Mouse (Mus musculus) monocyte, adult 5-6 weeks (primary cell): ENCODE results near the gene Dcun1d4. TPM values are rescaled to one million over a fixed set of nuclear protein-coding genes. Genes with fewer than 3 reads are reported as not detected.

Experiments
- ATAC-seq: fragments of 153-309, 156-312 bp; replicated peaks from 2 replicates; pipeline ENCODE4 v1.8.0; 2017; ENCODE audit warnings: mild to moderate bottlenecking; ENCODE audit not compliant: low TSS enrichment, insufficient number of reproducible peaks, severe bottlenecking, poor library complexity, low FRiP score
- total RNA-seq: library from RNA; stranded (forward); fragments of 200-1000, 200-491, 200-594 nt; gene quantifications from 3 replicates; pipeline ENCODE4 v1.2.3, GENCODE M21; 2017

Gene Dcun1d4
- total RNA-seq, 1 experiment from 2014 or later: 4.2 TPM

DNA sequence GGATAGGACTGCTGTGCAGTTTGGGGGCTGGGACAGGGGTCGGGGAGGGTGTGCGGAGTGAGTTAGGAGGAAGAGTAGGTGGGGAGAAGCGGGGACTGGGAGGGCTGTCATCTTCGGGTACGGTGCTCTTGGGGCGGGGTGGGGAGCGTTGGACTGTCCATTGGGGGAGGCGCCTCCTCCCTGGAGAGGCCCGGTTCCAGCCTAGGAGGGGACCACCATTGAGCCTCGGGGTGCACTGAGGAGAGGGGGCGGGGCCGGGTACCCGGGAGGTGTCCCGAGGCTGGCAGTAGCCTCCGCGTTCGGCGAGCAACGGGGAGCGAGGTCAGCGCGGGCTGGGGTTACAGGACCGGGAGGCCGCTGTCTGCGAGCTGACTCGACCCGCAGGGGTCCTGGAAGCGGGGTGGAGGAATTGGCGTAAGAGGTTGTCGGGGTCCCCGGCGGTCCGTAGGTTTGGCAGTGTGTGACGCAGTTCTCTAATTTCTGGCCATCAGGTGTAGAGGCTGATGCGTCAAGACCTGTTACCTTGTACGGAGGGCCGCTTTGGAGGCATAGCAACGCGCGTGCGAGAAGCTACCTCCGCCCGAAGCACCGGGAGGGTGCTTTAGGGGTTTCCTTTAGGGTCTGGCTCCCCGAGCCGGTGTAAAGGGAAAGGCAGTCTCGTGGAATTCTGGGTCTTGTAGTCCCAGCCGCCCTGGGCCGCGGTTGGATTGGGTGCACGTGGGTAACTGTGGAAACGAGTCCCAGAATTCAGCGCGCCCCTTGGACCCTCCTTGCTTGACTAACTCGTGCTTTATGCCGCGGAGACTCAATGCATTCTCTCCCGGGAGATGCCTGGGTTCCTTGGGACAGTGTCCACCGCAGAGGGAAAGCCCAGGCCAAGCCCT, 11.3 kb downstream of the Dcun1d4 start:
- ATAC-seq: peak; percentile 44

DNA sequence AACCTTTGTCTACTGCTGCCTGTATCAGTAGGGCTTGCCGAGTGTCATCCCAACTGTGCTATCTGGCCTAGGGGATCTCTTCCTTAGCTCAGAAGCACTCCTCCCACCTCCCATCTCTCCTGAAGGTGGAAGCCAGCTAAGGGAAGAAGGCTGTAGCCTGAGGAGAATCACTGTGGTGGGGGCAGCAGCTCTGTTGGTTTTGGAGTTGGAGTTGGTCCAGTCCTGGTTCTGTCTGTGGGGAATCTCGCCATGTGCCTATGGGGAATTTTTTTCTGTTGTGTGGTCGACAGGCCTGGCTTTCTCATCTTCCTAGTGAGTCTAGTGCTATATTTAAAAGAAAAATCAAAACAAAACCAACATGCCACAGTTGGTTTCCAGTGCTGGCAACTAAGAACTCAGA, 16.6 kb downstream of the Dcun1d4 start:
- ATAC-seq: no peak

DNA sequence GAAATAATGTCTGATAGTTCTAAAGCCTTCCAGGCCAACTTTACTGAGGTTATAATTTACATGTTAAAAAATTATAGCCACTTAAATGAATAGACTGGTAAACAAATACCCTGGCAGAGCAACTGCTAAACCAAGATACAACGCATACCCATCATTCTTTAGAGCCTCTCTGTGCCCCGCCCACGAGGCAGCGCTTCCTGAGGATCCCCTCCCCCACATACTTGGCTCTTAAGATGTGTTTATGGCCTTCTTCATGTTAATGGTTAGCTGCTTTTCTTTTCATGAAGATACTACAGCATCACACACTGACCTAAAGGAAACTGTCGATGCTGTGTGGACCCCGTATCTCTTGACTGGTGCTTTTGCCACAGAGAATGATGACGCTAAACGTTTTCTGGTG, 17.8 kb downstream of the Dcun1d4 start:
- ATAC-seq: no peak

DNA sequence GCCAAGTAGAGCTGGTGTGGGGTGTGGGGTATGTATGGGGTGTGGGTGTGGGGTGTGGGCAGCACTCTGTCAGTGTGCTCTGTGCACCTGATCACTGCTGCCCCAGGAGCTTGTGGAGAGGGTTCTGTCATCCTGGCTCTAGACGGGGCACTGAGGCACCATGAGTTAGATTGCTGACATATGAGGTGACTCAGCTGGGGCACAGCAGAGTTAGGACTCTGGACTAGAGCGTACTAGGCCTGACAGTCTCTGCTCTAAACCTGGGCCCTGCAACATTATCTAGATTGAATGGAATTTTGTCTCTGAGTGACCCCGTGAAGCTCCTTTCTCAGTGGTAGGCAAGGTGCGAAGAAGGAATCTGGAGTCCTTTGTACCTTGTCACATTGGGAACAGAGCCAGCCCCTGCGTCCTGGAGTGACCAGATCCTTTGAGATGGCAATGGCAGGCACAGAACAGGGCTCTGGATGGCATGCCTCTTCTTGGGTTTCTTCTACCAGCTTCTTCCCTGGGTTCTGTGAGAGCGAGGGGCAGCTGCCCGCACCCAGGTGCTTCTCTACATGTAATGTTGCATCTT, 20.2 kb downstream of the Dcun1d4 start:
- ATAC-seq: no peak

DNA sequence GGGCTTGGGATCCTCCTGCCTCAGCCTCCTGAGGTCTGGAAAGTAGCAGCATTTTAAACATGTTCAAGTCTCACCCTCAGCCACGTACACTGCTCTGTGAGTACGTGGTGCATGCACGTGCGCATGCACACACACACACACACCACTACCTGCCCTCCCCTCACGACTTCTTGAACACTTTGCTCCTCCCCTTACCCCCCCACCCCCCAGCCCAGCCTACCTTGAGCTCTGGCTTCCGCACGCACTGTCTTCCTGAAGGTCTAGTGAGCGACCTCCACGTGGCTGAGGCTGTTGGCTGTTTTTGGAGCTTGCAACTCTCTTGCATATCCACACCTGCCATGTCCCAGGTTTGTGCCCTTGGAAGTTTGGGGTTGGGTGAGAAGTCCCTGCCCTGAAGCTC, 21.6 kb downstream of the Dcun1d4 start:
- ATAC-seq: no peak

DNA sequence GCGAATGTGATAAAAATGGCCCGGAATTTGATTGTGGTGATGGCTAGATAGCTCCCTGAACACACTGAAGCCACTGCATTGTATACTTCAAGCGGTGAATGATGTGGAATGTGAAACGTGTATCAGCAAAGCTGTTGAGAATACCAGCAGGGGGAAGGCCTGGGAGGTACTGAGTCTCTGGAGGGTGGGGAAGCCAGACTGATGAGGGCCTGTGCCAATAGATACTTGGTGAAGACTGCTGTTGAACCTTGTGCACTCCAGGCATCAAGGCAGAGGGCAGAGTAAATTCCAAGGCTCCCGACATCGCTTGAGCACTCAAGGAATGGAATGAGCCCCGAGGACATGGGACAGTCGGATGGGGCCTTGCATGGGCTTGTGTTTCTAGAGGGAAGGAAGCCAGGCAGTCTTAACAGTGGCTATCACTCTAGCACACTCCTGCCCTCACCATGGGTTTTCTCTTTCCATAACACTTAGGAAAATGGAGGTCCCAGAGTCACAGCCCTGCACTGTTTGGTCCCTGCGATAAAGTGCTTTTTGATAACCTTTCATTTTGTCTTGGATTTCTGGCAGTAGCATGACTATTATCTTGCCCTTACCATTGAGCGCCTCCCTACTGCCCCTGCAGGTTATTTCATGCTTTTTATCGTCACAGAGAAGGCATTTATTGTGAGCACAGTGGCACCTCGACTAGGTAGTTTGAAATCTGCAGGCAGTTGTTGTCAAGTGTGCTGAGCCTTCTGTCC, 22.4 kb downstream of the Dcun1d4 start:
- ATAC-seq: no peak

DNA sequence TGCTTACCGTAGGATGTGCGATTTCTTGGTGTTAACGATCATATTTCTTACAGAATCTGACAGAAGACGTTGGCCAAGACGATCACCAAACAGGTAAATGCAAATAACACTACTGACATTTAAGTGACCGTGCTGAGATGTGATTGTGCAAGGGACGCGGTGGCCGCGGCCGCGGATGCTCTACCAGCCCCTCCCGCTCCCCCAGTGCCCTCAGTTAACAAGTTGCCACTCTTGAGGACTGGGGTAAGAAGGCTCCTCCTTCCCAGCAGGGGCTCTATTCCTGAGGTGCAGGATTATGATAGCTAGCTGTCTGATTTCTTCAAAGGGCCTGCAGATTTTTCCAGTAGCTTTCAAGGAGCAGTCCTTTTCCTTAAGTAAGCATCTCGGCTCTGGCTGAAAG, 30.3 kb downstream of the Dcun1d4 start:
- no peak for ATAC-seq

DNA sequence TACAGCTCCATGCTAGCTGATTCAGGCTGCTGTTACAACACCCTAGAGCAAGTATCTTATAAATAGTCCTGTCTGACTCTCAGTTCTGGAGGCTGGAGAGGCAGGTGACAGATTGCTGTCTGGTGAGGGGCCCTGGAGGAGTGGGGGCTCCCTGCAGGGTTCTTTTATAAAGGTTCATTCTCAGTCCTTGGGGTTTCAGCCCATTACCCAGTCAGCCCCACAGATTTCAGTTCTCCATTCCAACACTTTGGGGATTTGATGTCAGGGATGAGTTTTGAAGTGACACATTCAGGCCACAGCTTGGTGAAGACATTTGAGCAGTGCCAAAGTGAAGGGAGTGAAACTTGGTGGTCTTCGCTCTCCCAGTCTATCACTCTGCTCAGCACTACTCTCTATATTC, 31.4 kb downstream of the Dcun1d4 start:
- ATAC-seq: no peak

DNA sequence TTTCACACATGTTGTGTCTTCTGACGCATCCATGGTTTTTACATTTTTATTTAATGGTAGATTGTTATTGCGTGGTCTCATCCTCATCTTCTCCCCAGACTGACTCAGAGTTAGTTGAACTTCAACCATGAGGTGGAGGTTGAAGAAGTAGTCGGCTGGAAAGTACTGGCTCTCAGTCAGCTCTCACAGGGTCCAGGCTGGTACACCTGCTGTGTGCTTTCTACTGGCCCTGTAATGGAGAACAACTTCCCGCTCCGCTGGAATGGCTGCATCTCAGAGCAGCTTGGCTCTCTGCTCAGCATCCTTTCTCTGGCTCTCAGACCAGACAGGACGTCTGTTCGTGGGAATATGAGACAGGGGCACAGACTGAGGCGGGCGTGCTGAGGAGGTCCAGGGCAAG, 31.9 kb downstream of the Dcun1d4 start:
- ATAC-seq: no peak

DNA sequence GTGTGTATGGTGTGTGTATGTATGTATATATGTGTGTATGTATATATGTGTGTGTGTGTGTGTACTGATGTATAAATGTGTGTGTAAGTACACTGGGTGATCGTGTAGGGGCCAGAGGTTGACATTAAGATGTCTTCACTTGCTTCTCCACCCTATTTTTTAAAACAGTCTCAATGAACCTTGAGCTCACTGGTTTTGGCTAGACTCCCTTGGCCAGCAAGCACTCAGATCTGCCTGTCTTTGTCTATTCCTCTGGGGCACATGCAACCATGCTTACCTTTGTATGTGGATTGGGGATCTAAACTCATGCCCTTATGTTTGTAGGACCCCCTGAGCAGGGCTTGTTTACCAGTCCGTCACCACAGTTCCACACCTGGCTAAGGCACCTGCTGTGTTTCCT, 33.4 kb downstream of the Dcun1d4 start:
- no peak for ATAC-seq

DNA sequence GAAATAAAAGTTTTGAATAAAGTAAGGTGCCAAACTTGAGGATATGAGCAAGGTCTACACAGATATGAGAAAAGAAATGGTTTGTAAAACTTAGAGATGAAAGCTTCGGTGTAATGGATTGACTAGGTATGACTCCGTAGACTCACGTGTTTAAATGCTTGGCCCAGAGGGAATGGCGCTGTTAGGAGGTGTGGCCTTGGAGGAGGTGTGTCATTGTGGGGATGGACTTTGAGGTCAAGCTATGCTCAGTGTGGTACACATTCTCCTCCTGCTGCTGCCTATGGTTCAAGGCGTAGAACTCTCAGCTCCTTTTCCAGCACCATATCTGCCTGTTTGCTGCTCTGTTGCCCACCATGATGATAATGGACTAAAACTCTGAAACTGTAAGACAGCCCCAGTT, 36.5 kb downstream of the Dcun1d4 start:
- no peak for ATAC-seq

DNA sequence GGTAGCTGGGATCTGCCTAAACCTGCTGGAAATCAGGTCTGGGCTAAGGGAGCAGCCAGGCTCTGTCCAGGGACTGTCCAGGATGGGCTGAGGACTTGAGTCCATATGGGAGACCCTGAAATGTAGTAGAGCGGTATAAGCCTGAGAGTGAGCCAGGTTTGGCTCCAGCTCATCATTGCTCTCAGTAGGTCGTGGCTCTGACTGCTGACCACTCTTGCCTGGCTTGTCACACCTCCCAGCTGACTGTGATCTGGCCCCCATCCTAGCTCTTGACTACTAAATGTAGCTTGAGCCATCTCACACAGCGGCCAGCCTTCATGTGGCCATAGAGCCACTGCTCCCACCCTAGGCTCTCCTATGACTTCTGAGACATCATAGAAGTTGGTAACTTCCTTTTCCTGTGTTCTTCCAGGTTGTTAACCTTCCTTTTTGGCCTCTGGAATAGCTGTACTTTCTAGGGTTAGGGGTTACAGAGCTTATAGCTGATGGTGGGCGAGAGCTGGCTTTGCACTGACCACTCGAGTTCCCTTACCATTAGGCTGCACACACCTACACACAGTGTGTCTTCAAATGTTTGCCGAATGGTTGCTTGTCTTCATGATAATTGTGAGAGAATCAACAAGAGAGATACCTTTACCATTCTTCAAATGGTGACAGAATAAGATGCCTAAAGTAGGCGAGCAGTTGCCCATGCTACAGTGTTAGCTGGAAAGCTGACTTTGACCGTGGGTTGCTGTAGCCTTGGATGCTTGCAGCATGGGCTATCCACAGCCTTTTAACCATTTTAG, 37.8 kb downstream of the Dcun1d4 start:
- ATAC-seq: no peak

DNA sequence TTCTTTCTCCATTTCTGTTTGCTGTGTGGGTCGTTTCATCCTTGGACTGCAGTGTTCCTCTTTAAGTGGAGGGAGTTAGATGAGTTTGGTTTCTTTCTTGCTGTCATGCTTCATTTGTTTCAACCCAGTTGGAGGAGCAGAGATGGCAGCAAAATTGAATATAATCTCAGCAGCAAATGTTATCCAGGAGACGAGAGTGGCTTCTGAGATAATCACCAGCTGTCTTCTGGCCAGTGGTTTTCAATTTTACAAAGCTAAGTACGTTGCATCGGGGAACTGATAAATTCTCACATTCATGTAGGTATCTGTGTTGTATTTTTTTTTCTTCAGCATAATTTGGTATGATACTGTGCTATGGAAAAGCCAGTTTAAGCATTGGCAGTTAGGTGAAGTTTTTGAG, 40.0 kb downstream of the Dcun1d4 start:
- ATAC-seq: no peak

DNA sequence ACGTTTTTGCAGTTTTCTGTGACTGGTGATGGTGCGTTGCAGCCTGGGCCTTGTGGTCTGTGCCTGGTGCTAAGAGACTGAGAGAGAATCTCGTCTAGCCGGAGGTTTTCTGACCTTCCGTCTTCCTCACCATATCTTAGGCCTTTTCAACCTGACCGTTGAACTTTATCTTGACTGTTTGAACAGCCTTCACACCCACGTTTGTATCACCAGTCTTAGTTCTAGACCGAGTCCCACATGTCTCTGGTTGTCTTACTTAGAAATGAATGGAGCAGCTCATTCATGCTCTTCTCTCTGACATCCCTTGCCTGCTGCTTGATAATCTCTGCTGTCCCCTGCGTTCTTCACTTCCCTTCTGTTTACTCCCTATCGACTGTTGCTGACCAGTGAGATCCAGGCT, 42.4 kb downstream of the Dcun1d4 start:
- ATAC-seq: no peak

DNA sequence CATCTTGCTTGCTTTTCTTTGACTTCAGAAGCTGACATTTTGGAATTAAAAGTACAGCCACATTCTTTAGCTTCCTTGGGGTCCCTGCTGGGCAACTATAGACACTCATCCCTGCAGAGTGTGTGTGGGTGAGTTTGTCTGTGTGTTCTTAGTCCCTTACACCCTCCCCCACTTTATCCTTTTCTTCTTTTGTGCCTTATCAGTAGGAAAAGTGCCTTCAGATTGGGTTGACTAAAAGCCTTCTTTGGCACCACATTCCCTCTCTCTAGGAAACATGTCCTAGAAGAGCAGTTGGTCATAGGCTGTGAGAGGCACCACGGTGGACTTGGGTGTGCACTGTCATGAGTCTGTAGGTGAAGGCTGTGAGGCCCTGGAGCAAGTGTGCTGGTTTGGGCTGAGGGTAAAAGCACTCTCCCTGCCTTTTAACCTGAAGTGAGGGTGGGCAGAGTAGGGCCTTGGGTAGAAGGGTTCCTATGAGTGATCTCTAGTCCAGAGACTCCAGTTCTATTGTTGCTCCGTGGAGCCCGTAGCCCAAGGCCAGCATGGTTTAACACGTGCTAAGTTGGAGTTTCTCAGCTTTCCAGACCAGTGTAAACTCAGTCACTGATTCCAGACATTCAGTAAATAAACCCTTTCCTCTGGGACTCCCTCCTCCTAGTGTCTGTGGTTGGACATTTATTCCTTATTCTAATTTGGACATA, 43.6 kb downstream of the Dcun1d4 start:
- ATAC-seq: no peak

DNA sequence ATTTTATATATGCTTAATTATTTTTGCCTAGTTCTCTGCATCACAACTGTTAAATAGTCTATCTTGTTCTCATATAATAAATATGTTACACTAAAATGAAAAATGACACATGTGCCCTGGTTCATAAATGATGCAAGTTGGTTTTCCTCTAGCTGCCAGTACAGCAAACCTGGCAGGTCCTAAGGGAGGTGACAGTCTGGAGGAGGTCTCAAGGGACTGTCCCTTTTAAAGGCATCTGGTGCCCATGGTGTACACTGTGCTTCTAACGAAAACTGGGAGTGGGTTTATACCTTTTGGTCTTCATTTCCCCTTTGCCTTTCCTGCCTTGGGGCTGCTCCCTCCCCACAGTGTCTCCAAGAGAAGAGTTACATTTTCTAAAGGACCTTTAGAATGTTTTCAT, 51.4 kb downstream of the Dcun1d4 start:
- no peak for ATAC-seq

DNA sequence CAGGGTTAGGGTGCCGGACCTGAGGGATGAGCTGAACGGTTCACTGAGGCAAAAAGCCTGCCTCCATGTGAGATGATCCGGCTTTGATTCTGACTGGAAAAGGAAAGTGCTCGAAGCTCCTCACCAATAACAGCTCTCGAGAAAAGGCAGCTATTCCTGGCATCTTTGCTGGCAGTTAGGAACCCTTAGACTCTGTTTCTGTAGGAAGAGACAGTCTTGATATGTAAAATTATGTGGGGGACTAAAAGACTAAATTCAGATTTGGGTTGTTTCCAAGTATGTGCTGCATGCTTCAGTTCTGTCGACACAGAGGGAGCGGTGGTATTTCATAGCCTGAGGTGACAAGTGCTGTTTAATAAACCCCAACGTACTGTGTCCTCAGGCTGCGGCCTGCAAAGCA, 52.1 kb downstream of the Dcun1d4 start:
- no peak for ATAC-seq

DNA sequence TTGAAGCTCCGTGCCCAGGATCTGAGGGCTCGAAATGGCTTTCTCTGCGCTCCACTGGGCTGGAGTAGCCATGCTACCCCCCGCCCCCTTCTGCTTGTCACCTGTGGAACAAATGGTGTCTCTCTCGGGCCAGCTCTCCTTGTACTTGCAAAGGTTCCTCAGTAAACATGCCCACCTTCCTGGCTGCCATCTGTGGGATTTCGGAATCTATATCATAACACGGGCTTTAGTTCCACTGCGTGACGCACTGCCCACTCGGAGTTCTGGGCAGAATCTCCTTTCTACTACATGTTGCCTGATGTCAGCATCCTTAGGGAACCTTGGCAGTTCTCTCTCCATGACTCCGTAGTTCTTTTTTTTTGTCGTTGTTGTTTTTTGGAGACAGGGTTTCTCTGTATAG, 56.9 kb downstream of the Dcun1d4 start:
- no peak for ATAC-seq
